Mouse (Mus musculus): ENCODE measurements at regions not wholly inside any gene's neighbourhood (a gene's known extent, or its start where the extent isn't known, plus 50 kb on each side); places are given as distances from the start of the nearest gene placed in this dataset.
"Not testable (repeated sequence)": the region's sequence is repeated elsewhere in the genome, so short reads cannot be mapped to it uniquely, and the experiment has no call there.

GRCm38 (mm10) chr10:15294125-15294524 is 576.1 kb upstream of the Gje1 start:
- no peaks in the 10 kb centered on the region for H3K36me3 ChIP-seq (ENCODE audit: control insufficient read depth in 1 of 2, insufficient read depth in 2 of 2, low read length in 2 of 2)
- H3K79me2 ChIP-seq (ENCODE audit: control insufficient read depth, insufficient read depth, low read length, poor library complexity) = no peaks in the 10 kb centered on the region
- peak; percentile 56; the same call in 1 of the 2 replicates for TF ChIP-seq GATA1 (IDR thresholded peaks at IDR 0.05; ENCODE audit: low read depth, low read length)
- TF ChIP-seq ZMIZ1 (IDR thresholded peaks at IDR 0.05; ENCODE audit: low read depth, low read length) = no peak
- TF ChIP-seq EP300 (IDR thresholded peaks at IDR 0.05; ENCODE audit: low read depth in 1 of 2, low read length in 2 of 2) = peak; percentile 33 to 57; a peak in 1 of 4 replicates
- TF ChIP-seq TCF12 (IDR thresholded peaks at IDR 0.05; ENCODE audit: low read depth, low read length) = 0 out of 2 replicates have a peak, but pooled peaks have one; percentile 11
- TF ChIP-seq ZNF384 (IDR thresholded peaks at IDR 0.05; ENCODE audit: low read depth, low read length) = 0 out of 2 replicates have a peak, but pooled peaks have one; percentile 34
- no peaks in the 10 kb centered on the region for H3K4me1 ChIP-seq (ENCODE audit: control insufficient read depth in 1 of 2, insufficient read depth in 2 of 2, low read length in 2 of 2)
- H3K27me3 ChIP-seq (ENCODE audit: control insufficient read depth in 1 of 2, insufficient read depth in 2 of 2, low read length in 2 of 2) = no peaks in the 10 kb centered on the region
- H3K27ac ChIP-seq (ENCODE audit: control insufficient read depth, low read depth, low read length) = no peak overlapping the region
- DNase-seq (ENCODE audit: low read depth, low spot score) = peak; percentile 10
- no peak overlapping the region for H3K4me3 ChIP-seq (ENCODE audit: control insufficient read depth in 1 of 2, insufficient read depth in 1 of 2, low read depth in 2 of 2, low read length in 2 of 2)
- no peaks in the 10 kb centered on the region for H3K9me3 ChIP-seq (replicated peaks; ENCODE audit: insufficient read depth, low read length)
- H3K9ac ChIP-seq (ENCODE audit: control insufficient read depth, low read depth, low read length, poor library complexity, severe bottlenecking) = no peak overlapping the region

GRCm38 (mm10) chr10:15263337-15263736 is 545.3 kb upstream of the Gje1 start:
- not testable (repeated sequence) for H3K4me3 ChIP-seq (ENCODE audit: control insufficient read depth in 1 of 2, insufficient read depth in 1 of 2, low read depth in 2 of 2, low read length in 2 of 2); H3K4me1 ChIP-seq (ENCODE audit: control insufficient read depth in 1 of 2, insufficient read depth in 2 of 2, low read length in 2 of 2); H3K79me2 ChIP-seq (ENCODE audit: control insufficient read depth, insufficient read depth, low read length, poor library complexity); H3K27ac ChIP-seq (ENCODE audit: control insufficient read depth, low read depth, low read length); H3K27me3 ChIP-seq (ENCODE audit: control insufficient read depth in 1 of 2, insufficient read depth in 2 of 2, low read length in 2 of 2); DNase-seq (ENCODE audit: low read depth, low spot score); H3K9me3 ChIP-seq (replicated peaks; ENCODE audit: insufficient read depth, low read length); H3K9ac ChIP-seq (ENCODE audit: control insufficient read depth, low read depth, low read length, poor library complexity, severe bottlenecking); H3K36me3 ChIP-seq (ENCODE audit: control insufficient read depth in 1 of 2, insufficient read depth in 2 of 2, low read length in 2 of 2)

- peak; percentile 15 for DNase-seq (ENCODE audit: low read depth, low spot score)
- peak overlapping the region; percentile 27 to 37; a peak in 2 of 4 replicates for H3K4me3 ChIP-seq (ENCODE audit: control insufficient read depth in 1 of 2, insufficient read depth in 1 of 2, low read depth in 2 of 2, low read length in 2 of 2)
These were observed 544.3 kb upstream of the Gje1 start for GRCm38 (mm10) chr10:15262282-15262681.

GRCm38 (mm10) chr10:15249402-15250086 is 531.5 kb upstream of the Gje1 start:
- Histone ChIP-seq H3K4me3 (ENCODE audit: control insufficient read depth in 1 of 2, insufficient read depth in 1 of 2, low read depth in 2 of 2, low read length in 2 of 2) (no peak overlapping the region), H3K79me2 (ENCODE audit: control insufficient read depth, insufficient read depth, low read length, poor library complexity) (no peaks in the 10 kb centered on the region), H3K36me3 (ENCODE audit: control insufficient read depth in 1 of 2, insufficient read depth in 2 of 2, low read length in 2 of 2) (no peaks in the 10 kb centered on the region), H3K4me1 (ENCODE audit: control insufficient read depth in 1 of 2, insufficient read depth in 2 of 2, low read length in 2 of 2) (no peaks in the 10 kb centered on the region), H3K27me3 (ENCODE audit: control insufficient read depth in 1 of 2, insufficient read depth in 2 of 2, low read length in 2 of 2) (no peaks in the 10 kb centered on the region), H3K9ac (ENCODE audit: control insufficient read depth, low read depth, low read length, poor library complexity, severe bottlenecking) (no peak overlapping the region), H3K27ac (ENCODE audit: control insufficient read depth, low read depth, low read length) (no peak overlapping the region), H3K9me3 (replicated peaks; ENCODE audit: insufficient read depth, low read length) (no peaks in the 10 kb centered on the region)
- TF ChIP-seq TCF12 (IDR thresholded peaks at IDR 0.05; ENCODE audit: low read depth, low read length) (no peak), SIN3A (IDR thresholded peaks at IDR 0.05; ENCODE audit: low read length) (no peak), ZNF384 (IDR thresholded peaks at IDR 0.05; ENCODE audit: low read depth, low read length) (no peak)
- no peak for DNase-seq (ENCODE audit: low read depth, low spot score)

More at GRCm38 (mm10) chr10:15262282-15262681, 544.3 kb upstream of the Gje1 start:
- H3K9me3 ChIP-seq (replicated peaks; ENCODE audit: insufficient read depth, low read length); H3K4me1 ChIP-seq (ENCODE audit: control insufficient read depth in 1 of 2, insufficient read depth in 2 of 2, low read length in 2 of 2); H3K27me3 ChIP-seq (ENCODE audit: control insufficient read depth in 1 of 2, insufficient read depth in 2 of 2, low read length in 2 of 2); H3K27ac ChIP-seq (ENCODE audit: control insufficient read depth, low read depth, low read length); H3K79me2 ChIP-seq (ENCODE audit: control insufficient read depth, insufficient read depth, low read length, poor library complexity); H3K9ac ChIP-seq (ENCODE audit: control insufficient read depth, low read depth, low read length, poor library complexity, severe bottlenecking); H3K36me3 ChIP-seq (ENCODE audit: control insufficient read depth in 1 of 2, insufficient read depth in 2 of 2, low read length in 2 of 2): not testable (repeated sequence)
